Mouse (Mus musculus): ENCODE data around the gene H2-Q10. TPM values are rescaled to one million over a fixed set of nuclear protein-coding genes. Genes with fewer than 3 reads are reported as not detected.

The H2-Q10 gene
- polyA plus RNA-seq, 1 experiment = not detected

DNA sequence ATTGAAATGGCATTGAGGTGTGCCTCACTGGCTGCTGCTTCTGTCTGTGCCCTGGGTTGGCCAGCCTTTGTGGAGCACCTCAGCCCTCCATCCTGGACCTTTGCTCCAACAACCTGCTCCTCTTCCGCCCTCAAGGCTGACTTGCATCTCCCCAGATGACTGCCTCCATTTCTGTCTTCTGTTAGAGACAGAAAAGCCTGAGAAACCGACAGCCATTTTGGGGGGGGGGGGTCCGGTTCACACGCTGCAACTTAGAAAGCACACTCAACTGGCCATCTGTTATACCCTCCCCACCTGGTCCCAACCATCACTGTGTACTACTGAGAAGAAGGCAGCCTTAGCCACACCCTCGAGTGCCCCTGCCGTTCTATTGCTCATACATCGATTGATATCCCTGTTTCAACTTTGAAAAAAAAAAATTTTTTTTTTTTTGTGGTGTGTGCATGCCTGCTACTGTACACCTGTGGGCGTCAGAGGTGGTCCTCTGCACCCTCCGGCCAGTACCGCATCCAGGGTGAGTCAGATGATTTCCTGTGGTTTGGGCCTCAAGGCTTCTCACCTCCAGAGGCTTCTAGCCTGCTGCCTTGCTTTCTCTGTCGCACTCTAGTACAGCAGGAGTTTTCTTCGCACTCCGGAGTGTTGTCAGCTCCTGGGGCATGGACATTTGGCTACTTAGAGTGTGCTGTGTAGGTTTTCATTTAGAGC lies 37.8 kb downstream of the H2-Q10 start:
- TF ChIP-seq GATA1 (IDR thresholded peaks at IDR 0.05; ENCODE audit: low read length) = no peak

DNA sequence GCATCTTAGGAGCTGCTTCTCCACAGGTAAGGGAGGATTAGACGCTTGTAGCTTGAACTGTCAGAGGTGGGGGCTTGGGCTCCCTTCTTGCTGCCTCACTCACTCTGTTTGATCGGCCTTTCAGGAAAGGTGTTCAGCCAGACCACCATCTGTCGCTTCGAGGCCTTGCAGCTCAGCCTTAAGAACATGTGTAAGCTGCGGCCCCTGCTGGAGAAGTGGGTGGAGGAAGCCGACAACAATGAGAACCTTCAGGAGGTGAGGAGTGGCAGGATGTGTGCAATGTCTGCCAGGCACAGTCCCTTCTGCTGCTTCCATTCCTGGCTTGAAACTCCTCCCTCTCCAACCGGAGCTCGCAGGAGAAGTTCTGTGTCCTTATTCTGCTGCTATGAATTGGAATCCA lies 39.4 kb downstream of the H2-Q10 start:
- TF ChIP-seq GATA1 (IDR thresholded peaks at IDR 0.05; ENCODE audit: low read length) = no peak

DNA sequence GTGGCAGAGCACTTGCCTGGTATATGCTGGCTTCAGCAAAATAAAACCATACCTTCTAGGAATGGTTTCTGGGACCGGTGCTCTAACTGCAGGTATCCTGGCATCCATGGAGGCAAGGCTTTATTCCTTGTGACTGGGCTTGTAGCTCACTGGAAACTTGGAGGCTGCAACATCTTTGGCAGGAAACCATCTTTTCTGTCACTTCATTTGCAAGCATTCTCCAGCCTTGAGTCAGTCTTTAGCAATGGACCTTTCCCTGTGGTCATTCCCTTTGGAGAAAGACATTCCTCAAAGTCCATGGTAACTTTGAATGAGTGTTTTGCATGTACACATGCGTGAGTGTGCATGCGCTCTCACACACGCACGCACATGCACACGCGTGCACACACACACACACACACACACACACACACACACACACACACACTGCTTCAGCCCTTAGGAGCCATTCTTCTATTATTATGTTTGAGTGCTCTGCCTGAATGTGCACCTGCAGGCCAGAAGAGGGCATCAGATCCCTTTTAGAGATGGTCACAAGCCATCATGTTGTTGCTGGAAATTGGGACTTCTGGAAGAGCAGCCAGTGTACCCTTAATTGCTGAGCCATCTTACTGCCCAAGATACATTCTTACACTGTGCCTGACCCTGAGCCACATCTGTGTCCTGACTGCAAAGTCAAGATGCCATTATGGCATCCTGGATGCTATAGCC lies 43.2 kb downstream of the H2-Q10 start:
- no peak for TF ChIP-seq GATA1 (IDR thresholded peaks at IDR 0.05; ENCODE audit: low read length)

DNA sequence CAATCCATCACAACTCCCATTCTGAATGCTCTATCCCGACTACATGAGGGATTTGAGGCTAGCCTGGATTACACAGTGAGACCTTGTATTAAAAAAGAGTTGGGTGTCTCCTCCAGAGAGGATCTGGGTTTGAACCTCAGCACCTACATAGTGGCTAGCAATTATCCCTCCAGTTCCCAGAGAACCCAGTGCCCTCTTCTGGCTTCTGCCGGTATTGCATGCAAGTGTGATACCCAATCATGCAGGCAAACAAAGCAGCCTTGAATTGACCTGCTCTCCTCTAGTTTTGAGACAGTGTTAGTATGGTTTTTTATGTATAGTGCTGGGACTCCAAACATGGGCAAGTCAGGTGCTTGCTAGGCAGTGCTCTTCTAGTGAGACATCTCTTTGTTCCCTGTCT lies 44.0 kb downstream of the H2-Q10 start:
- no peak for TF ChIP-seq GATA1 (IDR thresholded peaks at IDR 0.05; ENCODE audit: low read length)

DNA sequence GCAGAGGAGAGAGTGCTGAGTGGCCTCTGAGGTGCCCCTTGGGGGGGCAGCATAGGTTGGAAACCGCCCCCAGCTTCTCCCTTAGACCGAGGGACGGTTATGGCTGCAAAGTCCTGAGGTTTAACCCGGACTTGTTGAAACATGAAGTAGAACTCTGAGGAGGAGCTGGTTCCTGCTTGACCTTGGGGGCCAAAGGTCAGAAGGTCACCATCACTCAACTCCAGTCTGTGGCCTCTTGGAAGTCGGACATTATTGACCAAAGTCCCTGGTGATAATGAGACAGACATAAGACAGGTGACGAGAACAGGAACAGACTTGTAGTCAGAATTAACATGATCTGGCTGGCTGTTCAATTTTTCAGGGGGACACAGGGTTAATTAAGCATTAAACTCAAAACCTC lies 44.9 kb downstream of the H2-Q10 start:
- TF ChIP-seq GATA1 (IDR thresholded peaks at IDR 0.05; ENCODE audit: low read length) = no peak

DNA sequence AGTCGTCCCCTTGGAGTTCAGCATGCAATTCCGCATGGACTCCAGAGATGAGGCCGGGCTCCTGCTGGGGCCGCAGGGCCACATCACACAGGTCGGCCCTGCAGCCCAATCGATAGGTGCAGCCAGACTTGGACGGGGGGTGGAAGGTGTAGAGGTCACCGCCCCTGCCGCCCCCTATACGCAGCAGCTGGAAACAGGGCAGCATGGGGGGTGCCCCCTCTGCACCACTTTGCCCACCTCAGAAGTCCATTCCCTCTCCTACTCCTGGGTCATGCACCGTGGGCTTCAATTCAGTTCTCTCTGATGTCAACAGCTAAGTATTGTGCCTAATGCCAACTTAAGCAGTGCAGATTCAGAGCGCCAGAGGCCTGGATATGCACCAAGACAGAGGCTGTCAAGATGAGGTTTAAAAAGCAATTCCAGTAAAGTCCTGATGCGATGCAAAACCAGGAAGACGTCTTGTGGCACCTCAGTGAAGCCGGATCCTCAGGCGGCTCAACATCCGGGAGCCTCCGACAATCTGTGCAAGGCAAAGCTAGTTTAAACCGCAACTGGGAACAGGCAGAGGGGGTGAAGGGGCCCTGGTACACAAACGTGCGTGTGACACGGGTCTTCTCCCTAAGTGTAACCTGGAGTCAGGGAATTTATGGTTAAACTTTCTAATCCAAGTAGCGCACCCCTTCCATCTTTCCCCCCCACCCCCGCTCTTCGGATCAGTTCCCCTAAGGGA lies 46.2 kb downstream of the H2-Q10 start:
- no peak for TF ChIP-seq GATA1 (IDR thresholded peaks at IDR 0.05; ENCODE audit: low read length)

DNA sequence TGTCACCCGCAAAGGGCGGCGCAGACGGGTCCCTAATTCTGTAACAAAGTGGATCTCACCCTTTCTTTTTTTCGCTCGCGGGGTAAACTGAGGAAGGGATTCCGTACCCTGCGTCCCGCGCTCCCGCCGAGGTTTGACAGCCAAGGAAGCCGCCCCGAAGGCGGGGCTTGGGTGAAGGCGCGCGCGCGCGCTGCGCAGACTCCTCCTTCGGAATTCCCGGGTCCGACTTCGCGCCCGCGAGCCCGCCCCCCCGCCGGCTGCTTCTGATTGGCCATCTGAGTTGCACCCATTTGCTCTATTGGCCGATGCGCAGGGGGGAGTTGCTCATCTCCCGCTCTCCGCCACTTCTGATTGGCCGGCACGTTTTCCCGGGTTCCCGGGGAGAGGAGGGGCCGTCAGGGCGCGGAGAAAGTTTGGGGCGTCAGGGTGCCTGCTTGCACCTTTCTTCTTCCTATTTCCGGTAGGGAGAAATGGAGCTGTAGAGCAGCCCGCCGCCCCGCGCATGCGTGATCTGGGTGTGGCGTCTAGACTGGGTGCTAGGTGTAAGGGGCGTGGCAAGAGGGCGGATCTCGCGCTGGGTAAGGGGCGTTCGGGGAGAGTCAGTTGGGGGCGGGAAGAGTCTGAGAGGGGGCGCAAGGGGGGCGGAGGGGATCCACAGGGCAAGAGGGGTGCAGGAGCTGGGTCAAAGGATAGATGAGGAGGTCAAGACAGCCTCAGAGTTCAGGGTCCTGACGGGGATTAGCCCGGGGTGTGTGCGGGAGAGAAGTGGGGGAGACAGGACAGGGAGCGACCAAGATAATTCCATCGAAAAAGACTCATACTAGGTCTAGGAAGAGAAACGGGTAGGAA lies 47.0 kb downstream of the H2-Q10 start, which contains the start of the genes Tcf19 and Cchcr1:
Gene Tcf19 (minus strand): TSS at position 173 of the 849 bp plus-strand sequence.
Gene Cchcr1 (plus strand): TSS at position 449 of the 849 bp plus-strand sequence.
- TF ChIP-seq GATA1 (IDR thresholded peaks at IDR 0.05; ENCODE audit: low read length) = no peak

DNA sequence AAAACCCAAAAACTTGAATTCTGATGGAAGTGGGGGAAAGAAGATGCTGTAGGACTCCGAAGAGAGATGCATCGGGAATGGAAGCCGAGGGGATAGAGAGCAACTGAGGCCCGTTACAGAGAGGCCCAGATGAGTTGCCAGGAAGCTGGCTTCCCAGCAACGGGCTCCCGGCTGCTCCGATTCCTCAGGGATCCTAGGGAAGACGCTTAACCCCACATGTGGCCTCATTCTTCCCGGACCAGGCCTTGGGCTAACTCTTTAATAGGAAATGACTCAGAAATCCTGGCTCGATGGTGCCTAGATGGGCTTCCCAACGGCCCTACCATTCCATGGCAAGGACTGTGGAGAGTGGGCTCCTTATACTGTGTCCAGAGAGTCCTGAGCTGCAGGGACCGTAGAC lies 47.6 kb downstream of the H2-Q10 start:
- no peak for TF ChIP-seq GATA1 (IDR thresholded peaks at IDR 0.05; ENCODE audit: low read length)

Other genes with a start within 250 kb of the H2-Q10 start
- gene Gm16181, start 249.3 kb upstream of the H2-Q10 start, polyA plus RNA-seq (2012) = not detected in 2 replicates
- 2.2 and 2.7 TPM in 2 replicates for gene Atp6v1g2, start 236.4 kb upstream of the H2-Q10 start, polyA plus RNA-seq (2012)
- gene Nfkbil1, start 234.3 kb upstream of the H2-Q10 start, polyA plus RNA-seq (2012) = 39.6 and 44.3 TPM in 2 replicates
- gene Ddx39b, start 228.3 kb upstream of the H2-Q10 start, polyA plus RNA-seq (2012) = 326 and 338 TPM in 2 replicates
- gene H2-D1, start 207.4 kb upstream of the H2-Q10 start, polyA plus RNA-seq (2012) = 56.7 and 69.0 TPM in 2 replicates
- gene H2-Q1, start 149.7 kb upstream of the H2-Q10 start, polyA plus RNA-seq (2012) = not detected in 2 replicates
- not detected in 2 replicates for gene H2-Q2, start 127.8 kb upstream of the H2-Q10 start, polyA plus RNA-seq (2012)
- gene H2-Q4, start 90.5 kb upstream of the H2-Q10 start, polyA plus RNA-seq (2012) = not detected in 2 replicates
- not detected in 2 replicates for gene H2-Q6, start 45.2 kb upstream of the H2-Q10 start, polyA plus RNA-seq (2012)
- gene H2-Q7, start 30.9 kb upstream of the H2-Q10 start, polyA plus RNA-seq (2012) = not detected in 2 replicates
- gene Pou5f1, start 35.9 kb downstream of the H2-Q10 start, polyA plus RNA-seq (2012) = not detected in 2 replicates
- 66.4 and 70.1 TPM in 2 replicates for gene Tcf19, start 46.7 kb downstream of the H2-Q10 start, polyA plus RNA-seq (2012)
- 18.1 and 24.7 TPM in 2 replicates for gene Cchcr1, start 47.0 kb downstream of the H2-Q10 start, polyA plus RNA-seq (2012)
- gene Psors1c2, start 63.1 kb downstream of the H2-Q10 start, polyA plus RNA-seq (2012) = 0.76 and 0.77 TPM in 2 replicates
- gene Cdsn, start 82.0 kb downstream of the H2-Q10 start, polyA plus RNA-seq (2012) = not detected in 2 replicates
- gene 2300002M23Rik, start 97.4 kb downstream of the H2-Q10 start, polyA plus RNA-seq (2012) = not detected in 2 replicates
- gene Sfta2, start 131.5 kb downstream of the H2-Q10 start, polyA plus RNA-seq (2012) = not detected in 2 replicates
- not detected in 2 replicates for gene Gm9573, start 156.5 kb downstream of the H2-Q10 start, polyA plus RNA-seq (2012)
- gene Mucl3, start 173.6 kb downstream of the H2-Q10 start, polyA plus RNA-seq (2012) = not detected in 2 replicates
- 100 and 135 TPM in 2 replicates for gene Vars2, start 197.5 kb downstream of the H2-Q10 start, polyA plus RNA-seq (2012)
- 20.1 and 28.1 TPM in 2 replicates for gene Gtf2h4, start 203.7 kb downstream of the H2-Q10 start, polyA plus RNA-seq (2012)
- gene Ddr1, start 234.5 kb downstream of the H2-Q10 start, polyA plus RNA-seq (2012) = 0.02 and 0.03 TPM in 2 replicates